Mouse (Mus musculus) C2C12 (cell line): ENCODE data around the gene Cdc14a. TPM values are rescaled to one million over a fixed set of nuclear protein-coding genes. Genes with fewer than 3 reads are reported as not detected.

Experiments
- H3K27me3 ChIP-seq: one replicate; pipeline ENCODE4 v1.6.1; 2011; ENCODE audit not compliant: control insufficient read depth, insufficient read depth, insufficient read length
- H3K36me3 ChIP-seq: one replicate; pipeline ENCODE4 v1.6.1; 2011; ENCODE audit not compliant: control insufficient read depth, insufficient read depth
- H3K4me3 ChIP-seq: one replicate; pipeline ENCODE4 v1.5.1; 2011; ENCODE audit warnings: mild to moderate bottlenecking, control low read depth; ENCODE audit not compliant: poor library complexity, insufficient read depth, severe bottlenecking
- H3K79me2 ChIP-seq: one replicate; pipeline ENCODE4 v1.6.1; 2011; ENCODE audit not compliant: control insufficient read depth, insufficient read depth
- H3K79me3 ChIP-seq: one replicate; pipeline ENCODE4 v1.6.1; 2011; ENCODE audit warnings: low read depth, control low read depth
- H3ac ChIP-seq: one replicate; pipeline ENCODE3; 2011; ENCODE audit warnings: low read depth; ENCODE audit not compliant: control insufficient read depth, insufficient read length
- CEBPB ChIP-seq: IDR thresholded peaks from one replicate; pipeline ENCODE4 v1.6.1; 2011; ENCODE audit warnings: low read depth, mild to moderate bottlenecking, control low read depth, moderate library complexity
- CTCF ChIP-seq: IDR thresholded peaks from one replicate; pipeline ENCODE4 v1.5.1; 2011; ENCODE audit not compliant: control insufficient read depth, insufficient read depth, insufficient read length
- FOSL1 ChIP-seq: IDR thresholded peaks from one replicate; pipeline ENCODE4 v1.8.0; 2011; ENCODE audit warnings: mild to moderate bottlenecking, low read length; ENCODE audit not compliant: poor library complexity, insufficient read depth, severe bottlenecking
- MAX ChIP-seq: IDR thresholded peaks from one replicate; pipeline ENCODE4 v1.6.1; 2011; ENCODE audit warnings: mild to moderate bottlenecking, control low read depth
- MYOD1 ChIP-seq: IDR thresholded peaks from one replicate; pipeline ENCODE4 v1.6.1; 2011; ENCODE audit warnings: low read depth; ENCODE audit not compliant: control insufficient read depth, insufficient read length
- MYOG ChIP-seq: IDR thresholded peaks from one replicate; pipeline ENCODE4 v1.6.1; 2011; ENCODE audit not compliant: control insufficient read depth, insufficient read length; ENCODE audit errors: extremely low read depth
- USF1 ChIP-seq: IDR thresholded peaks from one replicate; pipeline ENCODE4 v1.6.1; 2011; ENCODE audit warnings: low read depth, mild to moderate bottlenecking, control low read depth, moderate library complexity
- polyA plus RNA-seq: library from polyadenylated mRNA; unstranded; fragments of >200 nt; fragmentation: generic; extraction: Trizol; gene quantifications from one replicate; pipeline ENCODE4 v1.2.1, GENCODE M21; 2012; ENCODE audit warnings: missing spikeins

Cdc14a gene
- polyA plus RNA-seq, 1 experiment: 1.1 TPM

DNA sequence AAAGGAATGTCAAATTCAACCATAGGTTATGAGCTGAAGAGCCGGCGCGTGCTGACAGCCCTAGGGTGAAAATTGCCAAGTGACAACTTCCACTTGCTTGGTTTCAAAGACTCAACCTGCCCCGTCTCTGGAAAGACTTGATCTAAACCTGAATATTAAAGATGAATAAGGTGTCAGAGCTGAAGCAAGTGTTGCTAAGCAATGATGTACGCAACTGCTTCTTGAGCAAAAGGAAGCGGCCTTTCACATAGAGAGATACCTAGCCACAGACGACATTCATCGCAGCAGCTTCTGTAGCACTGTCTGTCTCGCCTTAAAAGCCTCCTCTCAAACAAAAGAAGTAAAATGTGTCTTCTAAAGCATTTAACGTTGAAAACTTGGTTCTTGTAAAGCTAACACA, 113.8 kb downstream of the Cdc14a start:
- TF ChIP-seq CEBPB: no peak
- no peak for TF ChIP-seq USF1
- no peak for TF ChIP-seq FOSL1
- TF ChIP-seq MYOG: no peak
- no peak for TF ChIP-seq MAX
- no peak for TF ChIP-seq MYOD1
- no peak for TF ChIP-seq CTCF
- H3K36me3 ChIP-seq: no peaks in the 10 kb centered on the region
- H3K79me3 ChIP-seq: no peaks in the 10 kb centered on the region
- no peak overlapping the region for H3K4me3 ChIP-seq
- H3K79me2 ChIP-seq: no peaks in the 10 kb centered on the region
- H3ac ChIP-seq: no peak overlapping the region
- H3K27me3 ChIP-seq: no peaks in the 10 kb centered on the region

DNA sequence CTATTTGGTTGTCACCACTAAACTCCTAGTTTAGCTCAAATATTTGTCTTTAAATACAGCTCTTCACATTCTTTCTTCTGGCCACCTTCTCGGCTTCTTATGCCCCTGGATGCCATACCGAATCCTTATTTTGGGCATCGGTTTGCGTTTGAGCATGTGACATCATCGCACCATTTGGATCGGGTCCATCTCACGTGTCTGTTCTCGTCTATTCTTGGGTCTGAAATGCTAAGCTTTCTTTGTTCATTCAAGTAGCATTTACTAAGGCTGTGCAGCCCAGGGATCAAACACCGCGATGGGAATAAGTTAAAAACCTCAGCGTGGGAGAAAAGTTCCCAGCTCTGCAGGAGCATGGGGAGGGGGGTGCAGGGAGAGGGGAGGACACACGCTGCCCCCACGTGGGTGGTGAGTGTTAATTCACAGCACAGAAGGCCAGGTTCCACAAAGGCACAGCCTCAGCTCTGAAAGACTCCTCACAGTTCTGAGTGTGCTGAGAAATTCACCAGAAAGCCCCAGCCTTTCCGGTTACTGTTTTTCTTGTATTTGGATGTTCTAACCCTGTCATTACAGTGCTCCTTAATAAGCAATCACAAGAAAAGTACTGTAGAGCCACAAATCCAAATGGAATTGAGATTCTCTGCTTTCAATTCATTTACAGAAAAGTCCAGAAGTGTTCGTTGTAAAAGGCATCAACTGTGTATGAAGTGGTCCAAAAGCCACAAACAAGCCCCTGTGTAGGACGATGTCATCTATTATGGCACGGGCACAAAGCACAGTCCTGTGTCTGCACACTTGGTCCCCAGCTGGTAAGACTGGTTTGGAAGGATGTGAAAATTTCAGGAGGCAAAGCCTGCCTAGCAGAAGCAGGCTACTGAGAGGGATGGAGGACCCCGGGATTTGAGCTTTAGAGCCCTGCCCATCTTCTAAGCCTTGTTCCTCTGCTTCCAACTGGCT, 118.8 kb downstream of the Cdc14a start:
- TF ChIP-seq MYOD1 (no peak), CTCF (no peak), CEBPB (no peak), FOSL1 (no peak), MAX (no peak), MYOG (no peak), USF1 (no peak)
- Histone ChIP-seq H3K79me3 (no peaks in the 10 kb centered on the region), H3K27me3 (no peaks in the 10 kb centered on the region), H3K4me3 (no peak overlapping the region), H3K79me2 (no peaks in the 10 kb centered on the region), H3ac (no peak overlapping the region), H3K36me3 (no peaks in the 10 kb centered on the region)

DNA sequence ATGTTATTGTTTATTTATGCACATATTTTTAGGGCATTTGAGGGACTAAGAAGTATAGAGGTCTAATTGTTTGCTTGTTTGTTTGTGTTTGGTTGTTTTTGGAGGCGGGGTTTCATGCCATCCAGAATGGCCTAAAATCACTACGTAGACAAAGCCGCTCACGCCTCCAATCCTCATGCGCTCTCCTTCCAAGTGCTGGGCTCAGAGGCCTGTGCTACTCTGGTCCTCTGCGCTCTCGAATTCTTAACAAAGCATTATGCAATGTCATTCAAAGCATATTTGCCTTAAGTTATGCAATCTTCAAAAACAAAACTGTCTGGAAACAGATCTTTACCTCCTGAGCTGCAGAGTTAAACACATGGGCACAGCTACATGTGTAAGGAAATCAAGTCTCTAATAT, 121.3 kb downstream of the Cdc14a start:
- Histone ChIP-seq H3K4me3 (no peak overlapping the region), H3ac (no peak overlapping the region), H3K79me3 (no peaks in the 10 kb centered on the region), H3K36me3 (no peaks in the 10 kb centered on the region), H3K27me3 (no peaks in the 10 kb centered on the region), H3K79me2 (no peaks in the 10 kb centered on the region)
- TF ChIP-seq CEBPB (no peak), USF1 (no peak), MYOG (no peak), CTCF (no peak), MYOD1 (no peak), FOSL1 (no peak), MAX (no peak)

DNA sequence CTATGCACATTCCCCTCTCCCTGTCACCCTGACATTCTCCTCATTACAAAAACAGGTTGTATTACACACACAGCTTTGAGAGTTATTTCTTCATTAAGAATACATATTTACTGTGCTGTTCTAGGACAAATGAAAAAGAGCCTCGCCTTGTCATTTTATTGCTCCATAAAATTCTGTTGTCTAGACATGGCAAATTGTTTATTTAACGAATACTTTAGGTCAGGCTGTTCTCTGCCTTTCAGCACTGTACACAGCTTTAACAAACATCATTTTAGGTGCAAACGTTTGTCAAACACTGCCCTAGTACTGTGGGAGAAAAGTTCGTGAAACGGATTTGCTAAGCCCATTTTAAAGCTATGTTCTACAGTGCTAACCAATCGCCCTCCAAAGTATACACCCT, 122.1 kb downstream of the Cdc14a start:
- no peaks in the 10 kb centered on the region for H3K36me3 ChIP-seq
- no peaks in the 10 kb centered on the region for H3K27me3 ChIP-seq
- H3K79me2 ChIP-seq: no peaks in the 10 kb centered on the region
- no peak overlapping the region for H3ac ChIP-seq
- no peak for TF ChIP-seq CEBPB
- TF ChIP-seq MYOG: no peak
- TF ChIP-seq USF1: no peak
- TF ChIP-seq MAX: no peak
- no peak for TF ChIP-seq CTCF
- TF ChIP-seq MYOD1: no peak
- no peak for TF ChIP-seq FOSL1
- no peaks in the 10 kb centered on the region for H3K79me3 ChIP-seq
- H3K4me3 ChIP-seq: no peak overlapping the region

DNA sequence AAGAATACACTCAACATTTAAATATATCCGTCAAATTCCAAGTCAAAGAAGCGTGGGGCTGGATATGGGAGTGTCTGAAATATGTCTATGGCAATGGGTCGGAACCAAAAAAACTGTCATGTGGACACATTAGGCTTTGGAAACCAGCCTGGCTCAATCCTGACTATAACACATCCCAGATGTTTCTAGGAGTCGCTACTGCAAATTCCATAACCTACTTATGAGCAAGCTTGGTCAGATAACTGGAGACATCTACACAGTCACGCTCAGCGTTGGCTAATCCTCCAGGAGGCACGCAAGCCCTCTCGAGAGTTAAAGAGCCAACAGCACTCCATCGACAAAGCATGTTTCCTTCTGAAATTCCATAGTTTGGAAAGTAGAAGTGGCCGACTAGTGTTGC, 125.1 kb downstream of the Cdc14a start:
- TF ChIP-seq MYOG (no peak), USF1 (no peak)
- Histone ChIP-seq H3K79me2 (no peaks in the 10 kb centered on the region), H3ac (no peak overlapping the region), H3K36me3 (no peaks in the 10 kb centered on the region), H3K4me3 (no peak overlapping the region), H3K79me3 (no peaks in the 10 kb centered on the region), H3K27me3 (no peaks in the 10 kb centered on the region)

DNA sequence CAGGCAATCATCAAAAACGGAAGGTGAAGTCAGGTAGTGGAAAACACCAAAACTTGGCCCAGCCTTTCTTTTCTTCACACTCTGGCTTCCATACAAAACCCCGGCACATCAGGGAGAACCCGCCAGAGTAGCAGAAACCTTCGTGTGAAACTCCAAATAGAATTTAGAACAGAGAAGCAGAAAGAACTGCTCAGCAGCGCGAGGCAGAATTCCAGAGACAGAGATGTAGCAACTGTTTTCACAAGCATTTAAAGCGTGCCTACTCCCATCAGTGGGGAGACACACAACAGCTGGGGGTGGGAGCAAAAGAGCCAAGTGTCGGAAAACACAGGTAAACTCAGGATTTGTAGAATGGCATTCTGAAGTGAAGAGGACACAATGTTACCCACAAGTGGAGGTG, 125.8 kb downstream of the Cdc14a start:
- no peaks in the 10 kb centered on the region for H3K36me3 ChIP-seq
- H3K27me3 ChIP-seq: no peaks in the 10 kb centered on the region
- H3ac ChIP-seq: no peak overlapping the region
- TF ChIP-seq MAX (no peak), CEBPB (no peak), CTCF (no peak), MYOD1 (no peak), USF1 (no peak), FOSL1 (no peak), MYOG (no peak)
- no peaks in the 10 kb centered on the region for H3K79me3 ChIP-seq
- H3K79me2 ChIP-seq: no peaks in the 10 kb centered on the region
- H3K4me3 ChIP-seq: no peak overlapping the region
